Mouse (Mus musculus): ENCODE measurements at regions not wholly inside any gene's neighbourhood (a gene's known extent, or its start where the extent isn't known, plus 50 kb on each side); places are given as distances from the start of the nearest gene placed in this dataset.

DNA sequence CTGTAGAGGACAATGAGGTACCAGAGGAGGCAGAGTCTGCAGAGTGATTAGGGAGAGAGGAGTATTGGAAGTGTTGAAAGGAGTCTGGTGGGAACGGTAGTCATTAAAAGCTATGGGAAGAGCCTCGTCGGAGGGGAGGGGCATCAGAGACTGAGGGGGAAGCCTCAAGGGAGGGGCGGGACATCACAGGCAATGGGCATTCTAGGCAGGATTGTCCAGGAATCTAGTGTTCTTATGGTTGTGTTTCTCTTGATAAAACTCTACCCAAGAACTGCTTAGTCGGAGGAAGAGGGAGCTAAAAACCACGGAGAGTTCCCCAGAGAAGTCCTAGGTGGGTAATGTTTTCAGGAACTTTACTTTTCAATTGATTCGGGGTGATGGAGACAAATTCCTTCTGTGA, 90.2 kb downstream of the Sec23ip start:
- no peak for DNase-seq (ENCODE audit: low spot score in 2 of 2)

DNA sequence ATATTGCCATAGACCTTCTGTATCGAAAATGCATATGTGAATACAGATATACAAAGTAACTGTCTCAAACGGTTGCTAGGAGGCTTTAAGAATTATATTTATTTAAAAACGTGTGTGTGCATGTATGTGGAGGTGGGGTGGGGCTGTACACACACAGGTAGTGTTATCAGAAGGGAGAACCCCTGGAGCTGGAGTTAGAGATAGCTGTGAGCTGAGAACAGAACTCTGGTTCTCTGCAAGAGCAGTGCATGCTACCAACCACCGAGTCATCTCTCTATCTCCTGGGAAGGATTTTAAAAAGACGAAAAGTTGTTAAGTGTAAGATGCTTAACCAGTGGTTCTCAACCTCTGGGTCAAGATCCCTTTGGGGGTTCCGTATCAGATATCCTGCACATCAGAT, 91.7 kb downstream of the Sec23ip start:
- DNase-seq (ENCODE audit: low spot score in 2 of 2) = no peak

DNA sequence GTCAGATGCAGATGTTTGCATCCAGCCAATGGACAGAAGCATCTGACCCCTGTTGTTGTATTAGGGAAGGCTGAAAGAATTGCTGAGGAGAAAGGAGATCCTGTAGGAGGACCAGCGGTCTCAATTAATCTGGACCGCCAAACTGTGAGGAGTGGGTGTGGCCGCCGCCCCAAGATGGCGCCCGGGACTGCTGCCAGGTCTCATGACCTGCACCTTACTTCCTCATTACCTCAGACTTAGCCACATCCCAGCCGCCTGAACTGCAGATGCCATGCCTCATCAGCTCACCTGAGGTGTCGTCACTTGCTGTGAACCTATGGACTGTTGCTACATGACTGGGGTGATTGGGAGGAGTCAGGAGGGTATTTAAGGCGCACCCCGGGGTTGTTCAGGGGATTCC, 97.8 kb downstream of the Sec23ip start:
- no peak for DNase-seq (ENCODE audit: low spot score in 2 of 2)

DNA sequence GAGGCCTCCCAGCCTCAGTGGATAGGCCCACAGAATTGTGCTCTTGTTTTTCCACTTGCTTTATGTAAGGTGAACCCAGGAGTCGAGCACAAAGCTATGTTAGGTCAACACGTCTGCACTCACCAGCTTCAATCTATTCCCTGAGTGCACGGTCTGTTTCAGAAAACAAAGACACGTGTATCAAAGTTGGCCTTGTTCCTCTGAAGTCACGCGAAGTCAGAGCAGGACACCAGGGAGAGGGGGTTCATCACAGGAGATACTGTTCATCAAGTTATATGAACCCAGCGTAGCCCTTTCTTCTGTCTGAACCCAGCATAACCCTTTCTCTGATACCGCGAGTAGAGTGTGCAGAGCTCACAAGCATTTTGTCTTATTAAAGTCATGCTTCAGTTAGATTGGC, 98.8 kb downstream of the Sec23ip start:
- DNase-seq (ENCODE audit: low spot score in 2 of 2) = no peak

DNA sequence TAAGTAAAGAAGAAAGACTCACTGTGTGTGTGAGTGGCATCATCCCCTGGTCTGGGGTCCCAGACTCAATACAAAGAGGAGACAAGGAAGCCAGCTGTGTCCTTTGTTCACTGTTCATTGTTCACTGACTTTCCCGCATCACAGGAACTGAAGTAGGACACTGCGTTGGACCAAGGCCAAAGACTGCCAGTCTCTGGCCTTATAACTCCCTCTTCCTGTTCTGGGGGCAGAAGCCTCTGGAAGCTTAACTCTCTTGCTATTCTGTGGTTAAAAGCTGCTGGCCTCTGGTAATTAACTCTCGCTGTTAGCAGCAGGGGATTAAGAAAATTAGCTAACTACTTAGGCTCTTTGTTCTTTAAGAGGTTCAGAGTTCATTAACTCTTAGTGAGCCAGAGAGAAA, 104.5 kb downstream of the Sec23ip start:
- no peak for DNase-seq (ENCODE audit: low spot score in 2 of 2)

DNA sequence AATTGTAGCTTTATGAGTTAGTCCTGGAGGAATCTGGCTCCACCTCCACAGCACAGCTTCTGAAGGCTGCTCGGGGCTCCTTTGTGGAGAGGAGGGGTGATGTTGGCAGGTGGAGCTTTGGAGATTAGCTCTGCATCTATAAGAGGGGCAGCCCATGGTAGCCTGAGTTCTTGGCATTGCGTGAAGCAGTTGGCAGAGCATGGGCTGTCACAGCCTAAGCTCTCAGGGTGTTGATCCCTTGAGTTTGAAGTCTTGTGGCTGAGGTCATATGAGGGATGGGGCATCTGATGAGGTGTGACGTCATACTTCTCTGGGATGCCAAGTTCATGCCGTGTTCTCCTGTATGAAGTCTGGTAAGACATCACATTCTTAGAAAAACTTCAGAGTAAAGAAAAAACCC, 109.5 kb downstream of the Sec23ip start:
- DNase-seq (ENCODE audit: low spot score in 2 of 2) = no peak

DNA sequence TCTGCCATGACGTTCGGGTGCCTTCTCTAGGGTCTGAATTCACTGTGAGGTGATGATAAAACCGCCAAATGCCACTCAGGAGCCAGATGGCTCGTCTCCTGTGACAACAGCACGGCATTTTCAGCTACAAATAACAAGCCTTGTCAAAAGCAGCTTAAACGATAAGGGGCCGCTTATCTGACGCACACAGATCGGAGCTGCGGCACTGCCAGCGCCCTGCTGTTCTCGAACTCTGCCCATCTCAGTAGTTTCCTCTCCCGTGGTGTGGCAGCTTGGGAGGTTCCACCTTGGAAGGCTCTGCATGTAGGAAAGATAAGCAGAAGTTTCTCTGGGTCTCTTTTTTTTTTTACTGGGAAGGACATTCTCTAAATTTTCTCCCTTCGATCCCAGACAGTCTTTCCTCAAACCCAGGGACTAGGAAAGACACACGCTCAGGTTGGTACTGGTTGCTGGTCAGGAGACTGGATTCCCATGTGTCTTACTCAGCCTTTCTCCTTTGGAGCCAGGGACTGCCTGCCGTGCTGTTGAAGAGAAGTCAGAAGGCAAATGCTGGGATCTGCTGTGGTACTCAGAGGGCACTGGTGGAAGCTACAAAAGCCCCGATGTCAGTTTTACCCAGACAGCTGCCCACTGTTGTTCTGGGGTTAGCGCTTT, 110.1 kb downstream of the Sec23ip start:
- DNase-seq (ENCODE audit: low spot score in 2 of 2) = no peak

DNA sequence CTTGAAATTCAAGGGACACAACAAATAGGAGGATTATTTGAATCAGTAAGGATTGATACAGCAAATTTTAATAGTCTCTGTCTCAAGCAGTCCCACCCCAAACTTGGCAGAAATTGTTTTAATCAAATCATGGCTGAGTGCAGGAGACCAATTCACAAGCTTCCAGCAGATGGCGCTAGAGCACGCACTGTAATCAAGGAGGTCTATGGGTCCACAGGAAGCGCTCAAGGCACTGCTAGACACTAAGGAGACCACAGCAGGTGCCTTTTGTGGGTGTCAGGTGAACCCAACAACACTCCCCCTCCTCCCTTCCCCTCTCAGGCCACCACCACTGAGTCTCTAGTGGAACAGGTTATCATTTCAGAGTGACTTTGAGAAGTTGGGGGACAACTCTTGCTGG, 115.4 kb downstream of the Sec23ip start:
- peak; percentile 26 to 51 for DNase-seq (ENCODE audit: low spot score in 2 of 2)

DNA sequence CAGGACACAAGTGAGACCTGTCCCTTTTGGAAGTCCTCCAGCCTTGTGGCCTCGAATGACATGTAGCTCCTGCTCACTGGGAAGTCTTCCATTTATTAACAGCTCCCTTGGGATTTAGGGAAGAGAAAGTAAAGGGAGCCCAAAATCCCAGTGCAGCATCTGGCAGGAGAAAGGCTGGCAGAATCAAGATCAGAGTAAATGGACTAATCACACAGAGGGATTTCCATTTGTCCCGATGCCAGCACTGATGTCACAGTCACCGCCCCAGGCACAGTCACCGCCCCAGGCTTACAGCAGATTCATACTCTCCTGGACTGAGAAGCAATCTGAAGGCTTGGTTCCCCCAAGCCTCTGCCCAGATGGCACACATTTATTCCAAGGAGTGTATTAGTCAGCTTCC, 116.0 kb downstream of the Sec23ip start:
- peak in 1 of 2 experiments; percentile 57 for DNase-seq (ENCODE audit: low spot score in 2 of 2)

DNA sequence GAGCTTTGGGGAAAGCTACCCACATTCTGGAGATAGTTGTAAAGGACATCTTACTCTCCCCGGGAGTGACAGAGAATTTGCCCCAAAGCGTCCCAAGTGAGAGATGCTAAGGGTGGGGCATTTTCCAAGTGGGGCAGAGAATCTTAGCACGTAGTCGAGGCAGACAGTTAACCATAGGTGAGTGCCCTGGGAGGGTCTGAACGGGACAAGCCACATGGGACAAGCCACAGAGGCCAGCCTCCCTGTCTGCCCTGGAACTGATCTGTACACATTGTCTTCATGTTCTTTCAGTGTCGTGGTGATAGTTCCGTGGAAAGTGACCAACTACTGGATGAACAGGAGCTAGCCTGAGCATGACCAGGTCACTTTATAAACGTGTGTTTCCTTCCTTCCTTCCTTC, 116.6 kb downstream of the Sec23ip start:
- DNase-seq (ENCODE audit: low spot score in 2 of 2) = no peak

DNA sequence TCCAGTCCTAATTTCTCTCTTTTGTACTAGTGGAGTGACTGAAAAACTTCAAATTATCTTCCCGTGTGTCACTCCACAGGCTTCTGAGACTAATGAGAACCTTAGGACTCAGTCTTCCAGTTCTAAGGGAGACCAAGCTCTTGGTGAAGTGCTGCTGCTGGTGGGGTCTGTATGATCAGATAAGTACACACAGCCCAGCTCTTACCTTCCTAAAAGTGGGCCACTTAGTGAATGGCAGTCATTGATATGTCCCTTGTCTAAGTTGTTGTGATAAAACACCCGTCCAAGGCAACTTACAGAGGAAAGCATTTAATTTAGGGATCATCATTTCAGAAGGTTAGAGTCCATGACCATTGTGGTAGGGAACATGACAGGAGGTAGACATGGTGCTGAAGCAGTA, 124.1 kb downstream of the Sec23ip start:
- no peak for DNase-seq (ENCODE audit: low spot score in 2 of 2)

DNA sequence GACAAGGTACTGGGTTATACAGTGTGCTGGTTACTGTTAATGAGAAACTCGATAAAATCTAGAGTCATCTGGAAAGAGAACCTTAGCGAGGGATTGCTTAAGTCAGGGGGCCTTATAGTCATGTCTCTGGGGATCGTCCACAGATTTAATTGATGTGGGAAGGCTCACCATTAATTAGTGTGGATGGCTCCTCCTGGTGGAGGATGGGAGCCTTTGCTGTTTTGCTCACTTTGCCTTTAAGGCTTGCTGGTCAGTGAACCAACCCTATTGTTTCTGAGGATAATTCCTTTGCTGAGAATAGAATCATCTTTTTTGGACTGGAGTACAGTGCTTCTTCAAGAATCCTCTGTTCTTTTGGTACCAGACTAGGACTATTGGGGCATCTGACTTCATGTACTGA, 139.3 kb downstream of the Sec23ip start:
- no peak for DNase-seq (ENCODE audit: low spot score in 2 of 2)

DNA sequence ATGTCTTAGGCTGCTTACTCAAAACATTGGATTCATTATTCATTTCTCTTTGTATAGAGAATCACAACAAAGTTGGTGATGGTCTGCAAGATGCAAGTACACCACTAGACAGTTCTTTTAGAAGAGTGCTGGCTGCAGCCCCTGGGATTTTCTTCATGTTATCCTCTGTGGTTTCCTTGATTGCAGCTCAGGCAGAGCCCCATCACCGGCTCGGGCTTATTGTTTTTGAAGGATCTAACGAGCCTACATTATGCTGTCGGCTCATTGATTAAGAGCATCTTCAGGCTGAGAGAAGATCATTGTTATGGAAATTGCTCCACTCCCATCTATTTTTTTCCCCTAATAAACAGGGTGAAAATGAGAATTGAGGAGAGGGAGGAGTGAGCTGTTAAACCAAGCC, 140.8 kb downstream of the Sec23ip start:
- DNase-seq (ENCODE audit: low spot score in 2 of 2) = no peak

DNA sequence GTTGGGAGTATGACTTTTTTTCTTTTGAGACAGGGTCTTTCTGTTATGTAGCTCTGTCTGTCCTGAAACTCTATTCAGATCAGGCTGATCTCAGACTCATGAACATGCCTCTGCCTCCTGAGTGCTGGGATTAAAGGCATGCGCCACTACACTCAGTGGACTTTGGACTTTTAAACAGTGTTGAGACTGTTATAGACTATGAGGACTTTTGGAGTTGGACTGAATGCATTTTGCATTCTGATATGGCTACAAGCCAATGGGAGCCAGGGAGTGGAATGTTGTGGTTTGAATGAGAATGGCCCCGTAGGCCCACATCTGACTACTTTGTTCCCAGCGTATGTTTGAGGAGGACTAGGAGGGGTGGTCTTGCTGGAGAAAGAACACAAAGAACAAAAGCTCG, 165.4 kb downstream of the Sec23ip start:
- no peak for DNase-seq (ENCODE audit: low spot score in 2 of 2)

DNA sequence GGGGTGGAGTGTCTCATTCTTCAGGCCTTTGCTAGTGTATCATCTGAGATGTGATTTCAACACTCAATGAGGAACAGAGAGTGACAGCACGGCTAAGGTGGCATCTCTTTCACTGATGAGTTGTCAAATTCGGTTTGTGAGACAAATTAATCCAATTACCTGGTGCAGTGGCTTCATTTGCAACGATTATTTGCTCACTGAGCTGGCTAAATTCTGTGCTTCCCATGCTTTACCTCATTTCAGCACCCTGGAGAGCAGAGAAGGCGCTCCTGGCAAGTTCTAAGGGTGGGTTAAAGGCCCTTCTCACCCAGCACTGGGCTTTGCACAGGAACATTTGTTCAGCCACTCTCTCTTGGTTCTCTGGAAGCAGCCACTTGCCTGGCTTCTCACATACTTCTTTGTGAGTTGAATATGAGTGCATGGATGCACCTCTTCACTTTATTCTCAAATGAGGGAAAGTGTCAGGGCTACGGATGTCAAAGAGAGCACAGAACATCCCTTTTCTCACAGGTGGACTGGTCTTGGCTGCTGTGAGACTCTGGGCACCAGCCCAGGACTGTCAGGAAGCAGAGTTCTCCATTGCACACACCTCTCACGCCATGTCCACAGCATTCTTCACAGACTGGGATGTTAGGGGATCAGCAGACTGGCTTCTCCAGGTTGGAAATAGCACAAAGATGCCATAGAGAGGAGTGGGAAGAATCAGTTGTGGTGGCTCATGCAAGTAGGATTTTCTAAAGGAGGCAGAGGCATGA, 193.4 kb downstream of the Sec23ip start:
- no peak for DNase-seq (ENCODE audit: low spot score in 2 of 2)

DNA sequence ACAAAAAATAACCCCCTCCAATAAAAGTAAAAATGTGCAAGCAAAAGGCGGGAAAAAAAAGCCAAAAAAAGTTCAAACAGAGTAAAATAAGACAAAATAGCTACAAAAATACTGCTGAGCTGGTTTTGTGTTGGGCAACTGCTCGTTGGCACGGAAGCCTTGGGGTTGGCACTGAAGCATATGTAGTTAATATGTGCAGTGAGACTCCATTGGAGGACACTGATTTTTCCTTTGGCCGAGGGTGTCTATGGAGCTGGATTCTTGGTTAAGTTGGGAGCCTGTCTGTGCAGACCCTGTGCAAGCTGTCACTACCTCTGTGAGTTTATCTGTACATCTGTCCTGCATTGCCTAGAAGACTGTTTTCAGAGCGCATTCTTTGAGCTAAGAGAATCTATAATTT, 215.8 kb downstream of the Sec23ip start:
- no peak for DNase-seq (ENCODE audit: low spot score in 2 of 2)

DNA sequence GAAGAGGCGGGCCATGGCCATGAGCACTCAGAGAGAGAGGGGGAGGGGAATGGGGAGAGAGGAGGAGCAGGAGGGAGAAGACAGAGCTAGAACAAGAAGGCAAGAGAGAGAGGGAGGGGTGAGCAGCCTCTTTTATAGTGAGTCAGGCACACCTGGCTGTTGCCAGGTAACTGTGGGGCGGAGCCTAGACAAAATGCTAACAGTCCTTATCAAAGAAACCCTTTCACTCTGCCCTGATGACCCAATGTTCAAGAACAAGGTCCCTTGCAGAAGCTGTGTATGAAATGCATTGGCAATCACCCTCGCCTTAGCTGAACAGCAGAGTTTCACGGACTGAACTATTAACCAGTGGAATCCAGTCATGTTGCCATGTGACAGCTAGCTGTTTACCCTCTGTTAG, 235.2 kb downstream of the Sec23ip start:
- DNase-seq (ENCODE audit: low spot score in 2 of 2) = no peak

DNA sequence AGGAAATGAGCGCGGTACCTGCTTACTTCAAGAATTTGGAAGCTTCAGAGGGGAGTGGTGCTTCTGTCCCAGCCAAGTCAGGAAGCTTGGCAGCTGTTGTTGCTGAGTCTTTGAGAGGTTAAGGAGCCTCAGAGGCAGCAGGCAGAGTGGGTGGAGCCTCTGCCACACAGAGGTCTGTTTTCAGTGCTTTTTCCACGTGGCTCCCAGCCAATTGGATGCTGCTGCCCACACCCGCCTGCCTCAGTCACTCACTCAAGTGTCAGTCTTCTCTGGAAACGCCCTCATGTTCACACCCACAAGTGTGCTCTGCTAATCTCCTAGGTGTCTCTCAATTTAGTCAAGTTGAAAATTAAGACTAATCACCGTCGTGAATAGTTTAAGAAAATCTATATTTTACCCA, 236.1 kb downstream of the Sec23ip start:
- DNase-seq (ENCODE audit: low spot score in 2 of 2) = no peak

DNA sequence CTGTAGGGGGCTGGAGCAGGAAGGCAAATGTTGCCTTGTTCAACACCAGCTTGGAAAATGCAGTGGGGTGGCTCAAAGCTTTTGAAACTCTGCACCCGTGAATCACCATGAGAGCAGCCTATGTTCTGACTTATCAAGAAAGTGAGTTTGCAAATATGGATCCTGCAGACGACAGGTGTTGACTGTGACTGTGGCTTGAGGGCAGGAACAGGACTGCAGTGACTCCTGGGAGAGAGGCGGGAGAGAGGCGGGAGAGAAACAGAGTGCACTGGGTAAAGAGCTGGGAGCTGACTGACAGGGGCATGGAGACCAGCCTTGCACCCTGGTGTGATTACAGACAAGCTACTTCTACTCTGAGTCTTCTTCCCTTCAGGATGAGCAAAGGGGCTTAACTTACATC, 254.0 kb downstream of the Sec23ip start:
- DNase-seq (ENCODE audit: low spot score in 2 of 2) = no peak

DNA sequence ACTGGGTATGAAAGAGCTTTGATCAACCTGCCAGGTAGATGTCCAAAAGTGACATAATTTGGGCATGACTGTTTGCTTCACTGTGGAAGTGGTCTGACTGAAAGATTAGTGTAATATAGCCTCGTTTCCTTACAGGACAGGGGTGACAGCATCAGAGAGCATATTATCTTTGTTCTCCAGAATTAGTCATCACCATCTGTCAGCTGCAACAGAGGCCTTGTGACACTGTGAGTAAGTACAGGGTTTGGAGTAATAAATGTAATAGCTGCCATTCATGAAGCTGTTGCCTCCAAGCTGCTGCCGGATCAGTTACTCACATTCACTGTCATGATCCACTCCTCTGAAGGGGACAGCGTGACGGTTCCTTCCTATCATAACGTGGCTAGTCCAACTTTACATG, 254.4 kb upstream of the Plpp4 start:
- DNase-seq (ENCODE audit: low spot score in 2 of 2) = no peak

DNA sequence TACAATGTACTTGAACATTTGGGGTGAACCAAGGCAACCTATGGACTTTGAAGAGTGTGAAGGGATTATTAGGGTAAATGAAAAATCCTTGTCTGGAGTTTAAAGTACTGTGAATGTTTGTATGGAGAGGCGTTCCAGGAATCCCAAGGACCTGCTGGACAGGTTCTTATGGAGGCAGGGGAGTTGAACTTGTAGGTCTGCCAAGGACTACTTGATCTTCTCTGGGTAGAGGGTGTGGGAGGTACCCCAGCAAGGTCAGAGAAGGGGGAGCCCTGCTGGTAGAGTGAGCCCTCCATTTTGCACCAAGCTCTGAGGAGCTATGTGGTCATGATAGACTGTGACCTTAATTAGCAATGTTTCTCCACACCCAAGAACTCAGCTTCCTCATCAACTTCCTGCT, 253.7 kb upstream of the Plpp4 start:
- DNase-seq (ENCODE audit: low spot score in 2 of 2) = no peak

DNA sequence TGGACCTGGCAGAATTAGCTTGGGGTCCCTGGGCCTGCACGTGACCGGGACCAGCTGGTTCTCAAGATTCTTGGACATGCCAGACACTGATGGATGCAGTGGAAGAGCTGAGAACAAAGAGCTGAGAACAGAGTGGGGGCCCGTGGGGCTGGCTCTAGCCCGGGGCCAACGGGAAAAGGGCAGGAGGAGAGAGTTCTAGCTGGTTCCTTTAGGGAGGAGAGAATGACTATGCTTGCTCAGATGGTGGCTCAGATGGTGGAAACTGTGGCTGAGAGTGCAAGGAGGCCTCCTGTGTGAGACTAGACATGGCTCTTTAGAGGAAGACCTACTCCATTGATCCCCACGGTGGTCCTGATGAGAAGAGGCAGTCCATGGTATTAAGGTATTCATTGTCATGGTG, 240.5 kb upstream of the Plpp4 start:
- DNase-seq (ENCODE audit: low spot score in 2 of 2) = no peak

DNA sequence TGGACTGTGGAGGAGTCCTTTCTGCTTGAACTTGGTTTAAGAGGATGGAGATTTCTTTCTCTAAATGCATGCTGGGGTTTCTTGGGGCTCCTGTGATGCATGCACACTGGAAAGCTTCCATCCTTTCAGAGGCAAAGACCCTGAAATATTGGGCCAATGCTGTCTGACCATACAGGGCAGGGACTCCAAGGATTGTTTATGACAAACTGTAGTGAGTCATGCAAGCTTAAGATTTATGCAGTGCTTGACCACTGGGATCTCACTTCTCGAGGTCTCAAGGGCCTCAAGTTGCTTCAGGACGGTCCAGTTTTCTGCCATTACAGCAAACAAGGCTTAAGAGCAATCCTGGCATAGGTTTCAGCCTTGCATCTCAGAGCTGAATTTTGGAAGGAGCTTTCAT, 229.7 kb upstream of the Plpp4 start:
- no peak for DNase-seq (ENCODE audit: low spot score in 2 of 2)

DNA sequence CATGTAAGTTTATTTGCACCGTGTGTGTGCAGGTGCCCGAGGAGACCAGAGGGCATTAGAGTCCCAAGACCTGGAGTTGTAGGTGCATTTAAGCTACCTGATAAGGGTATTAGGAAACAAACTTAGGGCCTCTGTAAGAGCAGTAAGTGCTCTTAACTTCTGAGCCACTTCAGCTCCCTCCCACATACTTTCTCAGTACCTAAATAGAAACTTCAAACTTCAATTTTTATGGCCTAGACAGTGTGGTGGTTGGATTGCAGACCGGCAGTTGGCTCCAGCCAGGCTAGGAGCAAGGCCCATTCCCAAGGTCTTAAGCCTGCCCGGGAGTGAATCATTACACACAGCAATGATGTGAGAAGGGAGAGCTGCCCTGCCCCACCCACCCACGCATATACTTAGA, 208.8 kb upstream of the Plpp4 start:
- DNase-seq (ENCODE audit: low spot score in 2 of 2) = no peak

All from urinary bladder, postnatal 36 days (tissue).